Comparison of ENCODE assay signal across 8 mouse cellular contexts in genomic region chr5:131308397-131308796, GRCm38 (mm10). TPM values are rescaled to one million over a fixed set of nuclear protein-coding genes. Genes with fewer than 3 reads are reported as not detected.
DNase-seq lines count a peak whose midpoint lies in the region; ATAC-seq and TF ChIP-seq lines count a peak whose summit lies in the region.

TSS of gene Galnt17 (minus strand) at chr5:131308497.

- TF ChIP-seq POLR2A in cerebellum, adult 2 months (IDR thresholded peaks at IDR 0.05; ENCODE audit: borderline replicate concordance, insufficient read depth, low read length): no peak

- ATAC-seq in lung, embryonic 16.5 days (ENCODE audit: low read depth): no peak
- ATAC-seq in stomach, embryonic 15.5 days (ENCODE audit: insufficient read depth, low FRiP score, low read depth): no peak

- H3K4me1 ChIP-seq in cerebellum, adult 2 months (ENCODE audit: control insufficient read depth, insufficient read depth, low read length): peaks cover 11% of the 10 kb centered on the region
- H3K4me1 ChIP-seq in lung, embryonic 16.5 days (replicated peaks; ENCODE audit: control insufficient read depth, insufficient read depth, low read length): peaks cover 8% of the 10 kb centered on the region
- peaks cover 24% of the 10 kb centered on the region for H3K4me1 ChIP-seq in limb, embryonic 10.5 days
- peaks cover 17% of the 10 kb centered on the region for H3K4me1 ChIP-seq in stomach, embryonic 15.5 days

- H3K36me3 ChIP-seq in lung, embryonic 16.5 days (ENCODE audit: control insufficient read depth, insufficient read depth, low read length): no peaks in the 10 kb centered on the region
- no peaks in the 10 kb centered on the region for H3K36me3 ChIP-seq in limb, embryonic 10.5 days
- no peaks in the 10 kb centered on the region for H3K36me3 ChIP-seq in stomach, embryonic 15.5 days

- peak within 1 kb of the TSS; percentile 97 for H3K27ac ChIP-seq in cerebellum, adult 2 months (ENCODE audit: insufficient read depth, low read length)
- peak within 1 kb of the TSS; percentile 50; the same call in 1 of the 2 replicates for H3K27ac ChIP-seq in lung, embryonic 16.5 days (ENCODE audit: low read length)
- H3K27ac ChIP-seq in limb, embryonic 10.5 days: peak within 1 kb of the TSS; percentile 79
- peak within 1 kb of the TSS; percentile 64 for H3K27ac ChIP-seq in stomach, embryonic 15.5 days

- peak within 1 kb of the TSS; percentile 67 for H3K9ac ChIP-seq in lung, embryonic 16.5 days (ENCODE audit: low read length)
- peak within 1 kb of the TSS; percentile 25 for H3K9ac ChIP-seq in stomach, embryonic 15.5 days

- no peaks in the 10 kb centered on the region for H3K27me3 ChIP-seq in cerebellum, adult 2 months (ENCODE audit: control insufficient read depth, insufficient read depth, low read length)
- peaks cover 30% of the 10 kb centered on the region for H3K27me3 ChIP-seq in lung, embryonic 16.5 days (ENCODE audit: control insufficient read depth, insufficient read depth, low read depth, low read length)
- peaks cover 40% of the 10 kb centered on the region for H3K27me3 ChIP-seq in limb, embryonic 10.5 days (ENCODE audit: low read depth, poor library complexity, severe bottlenecking)
- peaks cover 22% of the 10 kb centered on the region for H3K27me3 ChIP-seq in stomach, embryonic 15.5 days (replicated peaks)

- no peak for DNase-seq in cerebellum, adult 2 months
- no peak for DNase-seq in cerebellum, postnatal 10 days
- DNase-seq in lung, postnatal 36 days: no peak
- DNase-seq in limb, embryonic 10.5 days (ENCODE audit: low spot score): no peak
- no peak for DNase-seq in embryo, embryonic 10.5 days (ENCODE audit: low spot score)
- DNase-seq in ovary, adult 18-20 months (ENCODE audit: low spot score): no peak

- H3K4me2 ChIP-seq in lung, embryonic 16.5 days (ENCODE audit: low read depth, low read length): peak within 1 kb of the TSS; percentile 94
- H3K4me2 ChIP-seq in stomach, embryonic 15.5 days: peak within 1 kb of the TSS; percentile 90

- H3K4me3 ChIP-seq in cerebellum, adult 2 months (replicated peaks; ENCODE audit: insufficient read depth, low read depth, low read length): peak within 1 kb of the TSS; percentile 88
- peak within 1 kb of the TSS; percentile 70 for H3K4me3 ChIP-seq in lung, embryonic 16.5 days (ENCODE audit: low read length)
- peak within 1 kb of the TSS; percentile 79 for H3K4me3 ChIP-seq in limb, embryonic 10.5 days
- H3K4me3 ChIP-seq in stomach, embryonic 15.5 days (replicated peaks): peak within 1 kb of the TSS; percentile 56

- WGBS in cerebellum, adult 2 months: 65% methylated on average over 3 of the region's 3 CpGs
- 53% methylated on average over 3 of the region's 3 CpGs for WGBS in lung, embryonic 16.5 days
- WGBS in limb, embryonic 10.5 days: 57% methylated on average over 3 of the region's 3 CpGs
- 59% methylated on average over 3 of the region's 3 CpGs for WGBS in stomach, embryonic 15.5 days

- no peak for TF ChIP-seq CTCF in cerebellum, adult 2 months (IDR thresholded peaks at IDR 0.05; ENCODE audit: borderline replicate concordance, insufficient read depth, low read depth, low read length)

- H3K9me3 ChIP-seq in lung, embryonic 16.5 days (ENCODE audit: control insufficient read depth, low read length): no peaks in the 10 kb centered on the region
- no peaks in the 10 kb centered on the region for H3K9me3 ChIP-seq in limb, embryonic 10.5 days (replicated peaks)
- no peaks in the 10 kb centered on the region for H3K9me3 ChIP-seq in stomach, embryonic 15.5 days

RNA-seq across cellular contexts. Expression of gene Galnt17, which starts in this region (rescaled TPM):
- 22.2 and 24.6 TPM in 2 replicates for polyA plus RNA-seq in cerebellum, adult 2 months (2012; rRNA removed)
- polyA plus RNA-seq in lung, embryonic 16.5 days (2015; fragmentation: Nextera tagmentation; extraction: Ambion mirVana): 0.80 and 1.4 TPM in 2 replicates
- polyA plus RNA-seq in limb, embryonic 10.5 days (2016; fragmentation: Nextera tagmentation; extraction: Ambion mirVana): 1.0 and 1.2 TPM in 2 replicates
- polyA plus RNA-seq in stomach, embryonic 15.5 days (2015; fragmentation: Nextera tagmentation; extraction: Ambion mirVana): 1.4 and 1.6 TPM in 2 replicates
